Mouse (Mus musculus): ENCODE data around the gene Cd3e.

Gene Cd3e

GRCm38 (mm10) chr9:45015841-45016240, 6.4 kb upstream of the Cd3e start:
- DNase-seq (ENCODE audit: low read depth): no peak

- no peak for DNase-seq (ENCODE audit: low read depth)
Observed at GRCm38 (mm10) chr9:45014879-45015278, 5.5 kb upstream of the Cd3e start.

GRCm38 (mm10) chr9:45011291-45011690, 1.9 kb upstream of the Cd3e start:
- DNase-seq (ENCODE audit: low read depth): no peak

GRCm38 (mm10) chr9:45010461-45010860, 1.0 kb upstream of the Cd3e start:
- DNase-seq (ENCODE audit: low read depth): no peak

GRCm38 (mm10) chr9:45008342-45008741, 1.1 kb downstream of the Cd3e start:
- DNase-seq (ENCODE audit: low read depth): no peak

- no peak for DNase-seq (ENCODE audit: low read depth)
Observed at GRCm38 (mm10) chr9:45007404-45007803, 2.0 kb downstream of the Cd3e start.

- DNase-seq (ENCODE audit: low read depth): no peak
Observed at GRCm38 (mm10) chr9:45000249-45000648, 9.2 kb downstream of the Cd3e start.

- DNase-seq (ENCODE audit: low read depth): no peak
Observed at GRCm38 (mm10) chr9:44999776-45000175, 9.7 kb downstream of the Cd3e start.

- no peak for DNase-seq (ENCODE audit: low read depth)
Observed at GRCm38 (mm10) chr9:44999171-44999570, 10.3 kb downstream of the Cd3e start.

GRCm38 (mm10) chr9:44998138-44998537, 11.3 kb downstream of the Cd3e start:
- no peak for DNase-seq (ENCODE audit: low read depth)

GRCm38 (mm10) chr9:44996590-44996989, 12.8 kb downstream of the Cd3e start:
- DNase-seq (ENCODE audit: low read depth): no peak

GRCm38 (mm10) chr9:44994962-44995361, 14.5 kb downstream of the Cd3e start:
- DNase-seq (ENCODE audit: low read depth): no peak

GRCm38 (mm10) chr9:44993268-44993667, 16.2 kb downstream of the Cd3e start:
- DNase-seq (ENCODE audit: low read depth): no peak

GRCm38 (mm10) chr9:44992271-44992670, 17.2 kb downstream of the Cd3e start:
- DNase-seq (ENCODE audit: low read depth): no peak

GRCm38 (mm10) chr9:44991821-44992220, 17.6 kb downstream of the Cd3e start:
- DNase-seq (ENCODE audit: low read depth): no peak

- no peak for DNase-seq (ENCODE audit: low read depth)
Observed at GRCm38 (mm10) chr9:44986976-44987375, 22.5 kb downstream of the Cd3e start.

- DNase-seq (ENCODE audit: low read depth): peak; percentile 68
Observed at GRCm38 (mm10) chr9:44986242-44986781, 23.1 kb downstream of the Cd3e start.

- no peak for DNase-seq (ENCODE audit: low read depth)
Observed at GRCm38 (mm10) chr9:44985721-44986161, 23.7 kb downstream of the Cd3e start.

- DNase-seq (ENCODE audit: low read depth): no peak
Observed at GRCm38 (mm10) chr9:44983001-44983400, 26.4 kb downstream of the Cd3e start.

- DNase-seq (ENCODE audit: low read depth): no peak
Observed at GRCm38 (mm10) chr9:44982531-44982930, 26.9 kb downstream of the Cd3e start.

GRCm38 (mm10) chr9:44982081-44982480, 27.3 kb downstream of the Cd3e start:
- DNase-seq (ENCODE audit: low read depth): no peak

GRCm38 (mm10) chr9:44981676-44982075, 27.8 kb downstream of the Cd3e start, which contains the start of gene Cd3d:
Gene Cd3d, plus strand, starts transcription at chr9:44981786.
- no peak for DNase-seq (ENCODE audit: low read depth)

GRCm38 (mm10) chr9:44981104-44981503, 28.3 kb downstream of the Cd3e start:
- DNase-seq (ENCODE audit: low read depth): no peak

- no peak for DNase-seq (ENCODE audit: low read depth)
Observed at GRCm38 (mm10) chr9:44980242-44980641, 29.2 kb downstream of the Cd3e start, which contains the start of gene Cd3g. Gene Cd3g, minus strand, starts transcription at chr9:44980431.

Data from c-Kit-positive CD71-negative TER-119-negative erythroid progenitor cells, embryonic 14.5 days (primary cell).